Mouse (Mus musculus): ENCODE measurements at regions not wholly inside any gene's neighbourhood (a gene's known extent, or its start where the extent isn't known, plus 50 kb on each side); places are given as distances from the start of the nearest gene placed in this dataset.

GRCm38 (mm10) chr16:85743022-85743421, 59.9 kb downstream of the Adamts1 start:
- no peak for DNase-seq

GRCm38 (mm10) chr16:85738606-85739195, 64.2 kb downstream of the Adamts1 start:
- no peak for DNase-seq

- no peak for DNase-seq
Observed at GRCm38 (mm10) chr16:85728026-85728425, 74.9 kb downstream of the Adamts1 start.

- peak; percentile 15 to 53 for DNase-seq
Observed at GRCm38 (mm10) chr16:85721968-85722367, 80.9 kb downstream of the Adamts1 start.

- no peak for DNase-seq
Observed at GRCm38 (mm10) chr16:85712291-85712690, 90.6 kb downstream of the Adamts1 start.

GRCm38 (mm10) chr16:85704254-85705020, 98.5 kb downstream of the Adamts1 start:
- no peak for DNase-seq

GRCm38 (mm10) chr16:85702889-85703480, 99.9 kb downstream of the Adamts1 start:
- DNase-seq: no peak

- no peak for DNase-seq
Observed at GRCm38 (mm10) chr16:85699329-85699728, 103.6 kb downstream of the Adamts1 start.

- DNase-seq: no peak
Observed at GRCm38 (mm10) chr16:85682721-85683120, 120.2 kb downstream of the Adamts1 start.

GRCm38 (mm10) chr16:85680351-85680750, 122.6 kb downstream of the Adamts1 start:
- DNase-seq: no peak

GRCm38 (mm10) chr16:85678781-85679180, 124.1 kb downstream of the Adamts1 start:
- DNase-seq: no peak

- DNase-seq: peak in 1 of 2 experiments; percentile 31
Observed at GRCm38 (mm10) chr16:85678228-85678627, 124.7 kb downstream of the Adamts1 start.

GRCm38 (mm10) chr16:85677027-85677426, 123.8 kb upstream of the Cyyr1 start:
- DNase-seq: peak; percentile 41 to 63

GRCm38 (mm10) chr16:85668767-85669166, 115.6 kb upstream of the Cyyr1 start:
- no peak for DNase-seq

- DNase-seq: no peak
Observed at GRCm38 (mm10) chr16:85667790-85668189, 114.6 kb upstream of the Cyyr1 start.

GRCm38 (mm10) chr16:85649516-85649915, 96.3 kb upstream of the Cyyr1 start:
- no peak for DNase-seq

- DNase-seq: no peak
Observed at GRCm38 (mm10) chr16:85640992-85641391, 87.8 kb upstream of the Cyyr1 start.

- DNase-seq: no peak
Observed at GRCm38 (mm10) chr16:85637079-85637478, 83.9 kb upstream of the Cyyr1 start.

- DNase-seq: no peak
Observed at GRCm38 (mm10) chr16:85629738-85630137, 76.5 kb upstream of the Cyyr1 start.

- no peak for DNase-seq
Observed at GRCm38 (mm10) chr16:85624505-85624904, 71.3 kb upstream of the Cyyr1 start.

- DNase-seq: no peak
Observed at GRCm38 (mm10) chr16:85604089-85604488, 50.9 kb upstream of the Cyyr1 start.

All from heart, adult 18-20 months (tissue).